In genomic region chr10:90733632-90734031, GRCm38 (mm10) we compare ENCODE assay signal across 8 mouse cellular contexts.
DNase-seq lines count a peak whose midpoint lies in the region; ATAC-seq and TF ChIP-seq lines count a peak whose summit lies in the region.
"Had no signal": no experiment of that assay in that cellular context is flagged by ENCODE, and none has a peak within 500 bp of the region (broad histone marks: within the 10 kb centered on the region; RNA-seq: fewer than 3 reads in every experiment).

No protein-coding gene starts in this region.

- no peaks in the 10 kb centered on the region for H3K36me3 ChIP-seq in kidney, adult 2 months (ENCODE audit: control insufficient read depth, insufficient read depth, low read length)
- no peaks in the 10 kb centered on the region for H3K36me3 ChIP-seq in kidney, embryonic 16.5 days (ENCODE audit: insufficient read depth, low read length)
- H3K36me3 ChIP-seq: liver, embryonic 15.5 days had no signal

- H3K4me3 ChIP-seq in kidney, adult 2 months (ENCODE audit: insufficient read depth, low read depth, low read length), result no peak overlapping the region
- H3K4me3 ChIP-seq in kidney, embryonic 16.5 days (ENCODE audit: low read length), result no peak overlapping the region
- H3K4me3 ChIP-seq: liver, embryonic 15.5 days had no signal

- no peaks in the 10 kb centered on the region for H3K9me3 ChIP-seq in kidney, embryonic 16.5 days (ENCODE audit: low read length)
- H3K9me3 ChIP-seq: liver, embryonic 15.5 days had no signal

- DNase-seq in kidney, adult 2 months, result peak; percentile 33
- DNase-seq in B cell, adult 2 months, result peak; percentile 51 to 53
- peak; percentile 33 for DNase-seq in MN1 (ENCODE audit: low spot score)
- peak; percentile 68 for DNase-seq in embryo, embryonic 10.5 days (ENCODE audit: low spot score)
- peak; percentile 32 for DNase-seq in lung, postnatal 10 days
- no peak for DNase-seq in ovary, postnatal 14 days (ENCODE audit: low spot score)

- H3K9ac ChIP-seq in kidney, embryonic 16.5 days (replicated peaks; ENCODE audit: low read length), result no peak overlapping the region
- H3K9ac ChIP-seq: liver, embryonic 15.5 days had no signal

- H3K4me1 ChIP-seq in kidney, adult 2 months (ENCODE audit: control insufficient read depth, insufficient read depth, low read length), result no peaks in the 10 kb centered on the region
- no peaks in the 10 kb centered on the region for H3K4me1 ChIP-seq in kidney, embryonic 16.5 days (ENCODE audit: insufficient read depth, low read length)
- H3K4me1 ChIP-seq: liver, embryonic 15.5 days had no signal

- 28% methylated on average over 5 of the region's 5 CpGs for WGBS in kidney, adult 2 months
- 27% methylated on average over 5 of the region's 5 CpGs for WGBS in kidney, embryonic 16.5 days

- peak; percentile 38 for TF ChIP-seq CTCF in kidney, adult 2 months (conservative IDR thresholded peaks at IDR 0.05; ENCODE audit: insufficient read depth, insufficient read length, low read depth, low read length)

- no peak overlapping the region for H3K27ac ChIP-seq in kidney, adult 2 months (ENCODE audit: insufficient read depth, low read depth, low read length)
- no peak overlapping the region for H3K27ac ChIP-seq in kidney, embryonic 16.5 days (ENCODE audit: low read length)
- H3K27ac ChIP-seq: liver, embryonic 15.5 days had no signal

- H3K27me3 ChIP-seq in kidney, adult 2 months (replicated peaks; ENCODE audit: control insufficient read depth, insufficient read depth, low read length), result no peaks in the 10 kb centered on the region
- no peaks in the 10 kb centered on the region; the same call in 1 of the 2 replicates for H3K27me3 ChIP-seq in kidney, embryonic 16.5 days (ENCODE audit: insufficient read depth, low read length)
- H3K27me3 ChIP-seq: liver, embryonic 15.5 days had no signal

- ATAC-seq in kidney, embryonic 16.5 days (ENCODE audit: low FRiP score, low TSS enrichment), result no peak

- no peak for TF ChIP-seq POLR2A in kidney, adult 2 months (IDR thresholded peaks at IDR 0.05; ENCODE audit: low read depth, low read length)

- H3K4me2 ChIP-seq in kidney, embryonic 16.5 days (replicated peaks; ENCODE audit: low read depth, low read length), result no peak overlapping the region
- H3K4me2 ChIP-seq: liver, embryonic 15.5 days had no signal
